Mouse (Mus musculus): ENCODE measurements around the gene Acyp1. TPM values are rescaled to one million over a fixed set of nuclear protein-coding genes. Genes with fewer than 3 reads are reported as not detected.

Gene Acyp1
- total RNA-seq (2014; rRNA removed) (17.9 and 18.2 TPM in 2 replicates), polyA plus RNA-seq (2015; fragmentation: Nextera tagmentation; extraction: Ambion mirVana) (50.9 and 55.8 TPM in 2 replicates)

GRCm38 (mm10) chr12:85287809-85288485 lies at the start of gene Acyp1:
TSS of gene Acyp1 (minus strand) at chr12:85288438.
- Histone ChIP-seq H3K4me1 (ENCODE audit: insufficient read depth, low read length) (no peaks in the 10 kb centered on the region), H3K9ac (replicated peaks; ENCODE audit: low read length) (peak within 1 kb of the TSS; percentile 40; the same call in 1 of the 2 replicates), H3K27me3 (ENCODE audit: insufficient read depth, low read length) (no peaks in the 10 kb centered on the region), H3K36me3 (ENCODE audit: insufficient read depth, low read length) (no peaks in the 10 kb centered on the region), H3K4me3 (ENCODE audit: low read length) (peak within 1 kb of the TSS; percentile 44), H3K4me2 (ENCODE audit: low read depth, low read length) (peak within 1 kb of the TSS; percentile 91), H3K9me3 (ENCODE audit: low read length) (no peaks in the 10 kb centered on the region), H3K27ac (peak within 1 kb of the TSS; percentile 11; the same call in 1 of the 2 replicates)
- no peak for DNase-seq (ENCODE audit: low spot score)
- WGBS: 10% methylated on average over 21 of the region's 21 CpGs
- no peak for TF ChIP-seq CTCF (IDR thresholded peaks at IDR 0.05; ENCODE audit: low read depth)
- peak; percentile 41 for ATAC-seq

DNA sequence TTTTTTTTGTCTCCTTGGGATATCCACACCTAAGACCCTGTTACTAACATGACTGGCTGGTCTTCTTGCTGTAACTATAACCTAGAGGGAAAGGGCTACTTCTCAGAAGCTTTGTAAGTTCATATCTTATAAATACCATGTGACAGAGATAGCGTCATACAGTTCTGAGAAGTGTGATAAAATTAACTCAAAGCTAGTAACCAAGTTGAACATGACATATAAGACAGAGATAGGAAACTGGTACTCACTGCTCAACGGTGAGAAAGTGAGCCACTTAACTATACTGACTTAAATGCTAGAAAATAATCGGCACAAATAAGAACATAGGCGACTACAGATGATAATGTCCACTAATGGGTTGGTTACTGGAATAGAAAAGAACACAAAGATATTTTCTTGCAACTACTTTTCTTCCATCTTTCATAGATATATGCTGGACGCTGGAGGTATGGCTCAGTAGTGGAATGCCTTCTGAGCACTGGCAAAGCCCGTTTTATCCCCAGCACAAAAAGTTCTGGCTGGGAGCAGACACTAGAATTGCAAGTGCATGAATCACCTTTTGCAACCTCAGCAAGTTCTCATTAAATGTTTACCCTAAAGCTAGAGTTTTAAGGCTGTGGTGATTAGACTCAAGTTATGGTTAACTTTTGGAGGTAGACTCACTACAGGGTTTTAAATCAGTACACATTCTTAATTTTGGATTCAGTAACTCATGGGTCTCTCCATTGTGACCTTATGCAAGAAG lies 49.5 kb upstream of the Acyp1 start:
- WGBS: 86% methylated on average over 6 of the region's 6 CpGs
- DNase-seq (ENCODE audit: low spot score): no peak
- ATAC-seq: no peak
- no peaks in the 10 kb centered on the region for H3K9me3 ChIP-seq (ENCODE audit: low read length)
- H3K27me3 ChIP-seq (ENCODE audit: insufficient read depth, low read length): no peaks in the 10 kb centered on the region
- TF ChIP-seq CTCF (IDR thresholded peaks at IDR 0.05; ENCODE audit: low read depth): no peak
- H3K27ac ChIP-seq: no peak overlapping the region
- H3K4me3 ChIP-seq (ENCODE audit: low read length): peak overlapping the region; percentile 97
- H3K4me2 ChIP-seq (ENCODE audit: low read depth, low read length): peak overlapping the region; percentile 69
- H3K36me3 ChIP-seq (ENCODE audit: insufficient read depth, low read length): peaks cover 10% of the 10 kb centered on the region
- H3K4me1 ChIP-seq (ENCODE audit: insufficient read depth, low read length): 0 out of 2 replicates have a peak, but pooled peaks cover 7% of the 10 kb centered on the region
- no peak overlapping the region for H3K9ac ChIP-seq (replicated peaks; ENCODE audit: low read length)

GRCm38 (mm10) chr12:85330153-85330552 lies 41.9 kb upstream of the Acyp1 start:
- Histone ChIP-seq H3K9ac (replicated peaks; ENCODE audit: low read length) (no peak overlapping the region), H3K27me3 (ENCODE audit: insufficient read depth, low read length) (no peaks in the 10 kb centered on the region), H3K4me2 (ENCODE audit: low read depth, low read length) (no peak overlapping the region), H3K4me1 (ENCODE audit: insufficient read depth, low read length) (no peaks in the 10 kb centered on the region), H3K9me3 (ENCODE audit: low read length) (no peaks in the 10 kb centered on the region), H3K36me3 (ENCODE audit: insufficient read depth, low read length) (peaks cover 60% of the 10 kb centered on the region), H3K4me3 (ENCODE audit: low read length) (no peak overlapping the region), H3K27ac (no peak overlapping the region)
- no peak for DNase-seq (ENCODE audit: low spot score)
- ATAC-seq: no peak
- TF ChIP-seq CTCF (IDR thresholded peaks at IDR 0.05; ENCODE audit: low read depth): no peak
- 92% methylated on average over 7 of the region's 7 CpGs for whole genome bisulfite sequencing

DNA sequence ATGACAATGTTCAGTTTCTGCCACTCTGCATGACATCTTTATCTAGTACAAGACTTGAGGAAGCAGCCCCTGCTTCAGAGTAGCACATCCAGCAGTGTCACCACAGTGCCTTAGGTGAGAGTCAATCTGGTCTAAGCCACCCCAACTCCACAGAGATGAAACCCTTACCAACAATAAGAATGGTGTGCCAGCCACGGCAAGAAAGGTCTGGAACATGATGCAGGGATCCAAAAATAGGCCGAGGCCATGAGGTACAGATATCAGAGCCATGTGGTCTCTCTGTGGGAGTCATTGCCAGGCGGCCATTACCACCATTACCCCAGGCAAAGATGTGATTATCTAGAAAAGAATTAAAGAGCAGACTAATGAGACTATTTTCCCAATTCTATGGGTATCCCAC lies 20.4 kb upstream of the Acyp1 start:
- no peaks in the 10 kb centered on the region for H3K27me3 ChIP-seq (ENCODE audit: insufficient read depth, low read length)
- H3K4me2 ChIP-seq (ENCODE audit: low read depth, low read length): no peak overlapping the region
- no peak for TF ChIP-seq CTCF (IDR thresholded peaks at IDR 0.05; ENCODE audit: low read depth)
- no peak overlapping the region for H3K27ac ChIP-seq
- no peak overlapping the region for H3K4me3 ChIP-seq (ENCODE audit: low read length)
- H3K9ac ChIP-seq (replicated peaks; ENCODE audit: low read length): no peak overlapping the region
- no peaks in the 10 kb centered on the region for H3K9me3 ChIP-seq (ENCODE audit: low read length)
- peaks cover 86% of the 10 kb centered on the region for H3K36me3 ChIP-seq (ENCODE audit: insufficient read depth, low read length)
- DNase-seq (ENCODE audit: low spot score) (no peak), ATAC-seq (no peak)
- WGBS: 63% methylated on average over 3 of the region's 3 CpGs
- H3K4me1 ChIP-seq (ENCODE audit: insufficient read depth, low read length): no peaks in the 10 kb centered on the region

- H3K4me1 ChIP-seq (ENCODE audit: insufficient read depth, low read length): no peaks in the 10 kb centered on the region
- H3K4me2 ChIP-seq (ENCODE audit: low read depth, low read length): peak overlapping the region; percentile 33; the same call in 1 of the 2 replicates
- peak; percentile 99 for TF ChIP-seq CTCF (IDR thresholded peaks at IDR 0.05; ENCODE audit: low read depth)
- WGBS: 39% methylated on average over 16 of the region's 16 CpGs
- ATAC-seq: peak; percentile 75
- H3K27ac ChIP-seq: peak overlapping the region; percentile 64
- H3K9me3 ChIP-seq (ENCODE audit: low read length): no peaks in the 10 kb centered on the region
- H3K27me3 ChIP-seq (ENCODE audit: insufficient read depth, low read length): no peaks in the 10 kb centered on the region
- peaks cover 80% of the 10 kb centered on the region for H3K36me3 ChIP-seq (ENCODE audit: insufficient read depth, low read length)
- peak; percentile 93 for DNase-seq (ENCODE audit: low spot score)
- H3K9ac ChIP-seq (replicated peaks; ENCODE audit: low read length): no peak overlapping the region
- H3K4me3 ChIP-seq (ENCODE audit: low read length): no peak overlapping the region
These were observed 17.1 kb upstream of the Acyp1 start for GRCm38 (mm10) chr12:85305247-85305892.

- Histone ChIP-seq H3K9ac (replicated peaks; ENCODE audit: low read length) (no peak overlapping the region), H3K4me3 (ENCODE audit: low read length) (no peak overlapping the region), H3K9me3 (ENCODE audit: low read length) (no peaks in the 10 kb centered on the region), H3K27ac (0 out of 2 replicates have a peak overlapping the region, but pooled peaks have one; percentile 64), H3K4me2 (ENCODE audit: low read depth, low read length) (no peak overlapping the region), H3K4me1 (ENCODE audit: insufficient read depth, low read length) (no peaks in the 10 kb centered on the region), H3K27me3 (ENCODE audit: insufficient read depth, low read length) (no peaks in the 10 kb centered on the region), H3K36me3 (ENCODE audit: insufficient read depth, low read length) (peaks cover 77% of the 10 kb centered on the region)
- ATAC-seq (no peak), DNase-seq (ENCODE audit: low spot score) (no peak)
- TF ChIP-seq CTCF (IDR thresholded peaks at IDR 0.05; ENCODE audit: low read depth): no peak
- 68% methylated on average over 4 of the region's 4 CpGs for WGBS
These were observed 16.5 kb upstream of the Acyp1 start for GRCm38 (mm10) chr12:85304725-85305124.

Measured in hindbrain, postnatal 0 days (tissue).